Mouse (Mus musculus): ENCODE data around the gene Rarb. TPM values are rescaled to one million over a fixed set of nuclear protein-coding genes. Genes with fewer than 3 reads are reported as not detected.

The Rarb gene
- polyA plus RNA-seq (2012; ENCODE audit: low replicate concordance) = 0.04 TPM in 1 of 2 replicates, not detected in the other

DNA sequence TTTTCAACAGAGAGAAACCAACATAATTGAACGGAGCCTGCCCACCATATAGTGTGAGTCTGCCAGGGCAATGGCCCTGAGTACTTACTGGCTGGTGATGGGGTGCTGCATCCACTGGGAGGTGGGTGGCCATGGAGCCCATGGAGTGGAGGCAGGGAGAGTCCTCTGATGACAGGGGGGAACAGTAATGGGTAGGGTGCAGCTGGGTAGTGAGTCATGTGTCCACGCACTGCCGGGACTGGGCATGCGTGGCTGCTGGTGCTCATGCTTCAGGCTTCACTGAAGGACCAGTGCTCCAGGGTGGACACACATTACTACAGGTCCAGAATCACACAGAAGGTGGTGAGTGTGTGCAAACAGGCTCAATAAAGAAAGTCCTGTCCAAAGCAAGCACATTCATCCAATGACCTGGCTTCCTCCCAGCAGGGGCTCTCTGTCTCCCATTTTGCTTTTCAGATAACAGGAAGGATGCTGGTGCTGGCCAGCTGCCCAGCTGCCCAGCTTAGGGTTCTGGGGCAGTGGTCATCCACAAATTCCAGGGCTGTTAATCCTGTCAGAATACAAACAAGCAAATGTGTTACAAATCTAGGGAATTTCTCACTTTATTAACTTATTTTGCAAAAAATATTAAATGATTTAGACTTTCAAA is at the start of gene Rarb:
Rarb (minus strand) TSS at position 555 of the 649 bp plus-strand sequence.

Data from hematopoietic multipotent progenitor cell, adult 10-12 weeks (in vitro differentiated cells).